Mouse (Mus musculus) right cerebral cortex, adult 2 months (tissue): ENCODE data around the gene Opa3.

Experiments
- DNase-seq, 2 experiments: peaks; one replicate each; pipeline ENCODE4 v3.0.0; 2021 to 2022; ENCODE audit warnings: low spot score in 2 of 2

Gene Opa3

GRCm38 (mm10) chr7:19227883-19228792 is at the start of gene Opa3:
TSS of gene Opa3 (plus strand) at chr7:19228334.
- DNase-seq, result peak; percentile 100

- DNase-seq, result peak; percentile 90 to 92
Measured at GRCm38 (mm10) chr7:19178443-19179092, 49.6 kb upstream of the Opa3 start.

GRCm38 (mm10) chr7:19179173-19179572 is 49.0 kb upstream of the Opa3 start:
- peak in 1 of 2 experiments; percentile 64 for DNase-seq

GRCm38 (mm10) chr7:19179936-19180335 is 48.2 kb upstream of the Opa3 start:
- no peak for DNase-seq

GRCm38 (mm10) chr7:19180862-19181429 is 47.2 kb upstream of the Opa3 start:
- no peak for DNase-seq

GRCm38 (mm10) chr7:19184250-19184649 is 43.9 kb upstream of the Opa3 start:
- DNase-seq, result no peak

- no peak for DNase-seq
Measured at GRCm38 (mm10) chr7:19184758-19185157, 43.4 kb upstream of the Opa3 start.

GRCm38 (mm10) chr7:19194676-19195075 is 33.5 kb upstream of the Opa3 start:
- DNase-seq, result no peak

GRCm38 (mm10) chr7:19196676-19197075 is 31.5 kb upstream of the Opa3 start:
- peak in 1 of 2 experiments; percentile 60 for DNase-seq

GRCm38 (mm10) chr7:19197985-19198384 is 30.1 kb upstream of the Opa3 start:
- DNase-seq, result no peak

- no peak for DNase-seq
Measured at GRCm38 (mm10) chr7:19201660-19202059, 26.5 kb upstream of the Opa3 start.

- DNase-seq, result no peak
Measured at GRCm38 (mm10) chr7:19202065-19202850, 25.9 kb upstream of the Opa3 start.

GRCm38 (mm10) chr7:19208201-19208910 is 19.8 kb upstream of the Opa3 start:
- no peak for DNase-seq

GRCm38 (mm10) chr7:19208944-19209472 is 19.1 kb upstream of the Opa3 start:
- peak; percentile 59 to 73 for DNase-seq

- DNase-seq, result no peak
Measured at GRCm38 (mm10) chr7:19209494-19209893, 18.6 kb upstream of the Opa3 start.

- DNase-seq, result no peak
Measured at GRCm38 (mm10) chr7:19210010-19210409, 18.1 kb upstream of the Opa3 start.

- no peak for DNase-seq
Measured at GRCm38 (mm10) chr7:19211041-19211675, 17.0 kb upstream of the Opa3 start.

- no peak for DNase-seq
Measured at GRCm38 (mm10) chr7:19211996-19212755, 16.0 kb upstream of the Opa3 start, which contains the start of gene Gpr4. TSS of gene Gpr4 (plus strand) at chr7:19212538.

- no peak for DNase-seq
Measured at GRCm38 (mm10) chr7:19213385-19213784, 14.7 kb upstream of the Opa3 start.

- DNase-seq, result no peak
Measured at GRCm38 (mm10) chr7:19214369-19214768, 13.8 kb upstream of the Opa3 start.
